Mouse (Mus musculus): ENCODE results near the gene Nt5dc1.
A peak's percentile ranks its signal among the peaks of the same experiment; 100 is the strongest.
"Not testable (repeated sequence)": the region's sequence is repeated elsewhere in the genome, so short reads cannot be mapped to it uniquely, and the experiment has no call there.

Gene Nt5dc1

GRCm38 (mm10) chr10:34312536-34312935 lies 105.8 kb downstream of the Nt5dc1 start:
- DNase-seq (ENCODE audit: low read depth, low spot score), result no peak

- DNase-seq (ENCODE audit: low read depth, low spot score), result no peak
These were observed 108.3 kb downstream of the Nt5dc1 start for GRCm38 (mm10) chr10:34309915-34310685.

GRCm38 (mm10) chr10:34307070-34307469 lies 111.3 kb downstream of the Nt5dc1 start:
- DNase-seq (ENCODE audit: low read depth, low spot score), result no peak

GRCm38 (mm10) chr10:34300368-34300767 lies 118.0 kb downstream of the Nt5dc1 start:
- no peak for DNase-seq (ENCODE audit: low read depth, low spot score)

GRCm38 (mm10) chr10:34297980-34298753 lies 120.2 kb downstream of the Nt5dc1 start:
- DNase-seq (ENCODE audit: low read depth, low spot score), result no peak

- peak; percentile 85 for DNase-seq (ENCODE audit: low read depth, low spot score)
These were observed 120.9 kb downstream of the Nt5dc1 start, which contains the start of gene Tspyl4 for GRCm38 (mm10) chr10:34297299-34297979. Tspyl4 (plus strand) TSS chr10:34297442.

- no peak for DNase-seq (ENCODE audit: low read depth, low spot score)
These were observed 121.4 kb downstream of the Nt5dc1 start for GRCm38 (mm10) chr10:34296911-34297298.

- DNase-seq (ENCODE audit: low read depth, low spot score), result no peak
These were observed 135.7 kb downstream of the Nt5dc1 start for GRCm38 (mm10) chr10:34282420-34283238.

GRCm38 (mm10) chr10:34281962-34282388 lies 136.4 kb downstream of the Nt5dc1 start, which contains the start of gene Tspyl1:
Tspyl1 (plus strand) TSS chr10:34282190.
- DNase-seq (ENCODE audit: low read depth, low spot score), result peak; percentile 95

GRCm38 (mm10) chr10:34281211-34281961 lies 137.0 kb downstream of the Nt5dc1 start:
- DNase-seq (ENCODE audit: low read depth, low spot score), result no peak

GRCm38 (mm10) chr10:34280591-34281175 lies 137.7 kb downstream of the Nt5dc1 start:
- DNase-seq (ENCODE audit: low read depth, low spot score), result peak; percentile 60

- no peak for DNase-seq (ENCODE audit: low read depth, low spot score)
These were observed 146.7 kb downstream of the Nt5dc1 start for GRCm38 (mm10) chr10:34271681-34272080.

- DNase-seq (ENCODE audit: low read depth, low spot score), result no peak
These were observed 150.9 kb downstream of the Nt5dc1 start for GRCm38 (mm10) chr10:34267312-34268070.

GRCm38 (mm10) chr10:34265106-34265505 lies 153.2 kb downstream of the Nt5dc1 start:
- DNase-seq (ENCODE audit: low read depth, low spot score), result no peak

GRCm38 (mm10) chr10:34252833-34253232 lies 165.5 kb downstream of the Nt5dc1 start:
- not testable (repeated sequence) for DNase-seq (ENCODE audit: low read depth, low spot score)

- no peak for DNase-seq (ENCODE audit: low read depth, low spot score)
These were observed 168.8 kb downstream of the Nt5dc1 start for GRCm38 (mm10) chr10:34249594-34249993.

- DNase-seq (ENCODE audit: low read depth, low spot score), result no peak
These were observed 170.6 kb downstream of the Nt5dc1 start for GRCm38 (mm10) chr10:34247757-34248156.

- DNase-seq (ENCODE audit: low read depth, low spot score), result no peak
These were observed 172.2 kb downstream of the Nt5dc1 start for GRCm38 (mm10) chr10:34246106-34246505.

GRCm38 (mm10) chr10:34244745-34245144 lies 173.6 kb downstream of the Nt5dc1 start:
- no peak for DNase-seq (ENCODE audit: low read depth, low spot score)

All from retina, postnatal 7 days (tissue).